Mouse (Mus musculus) cerebellum, adult 2 months (tissue): Measurements from ENCODE around the gene Olfr464.

Experiments used
- CTCF ChIP-seq: fragments of 200-500 bp; IDR thresholded peaks from 2 replicates; pipeline ENCODE4 v1.5.1; 2011; ENCODE audit warnings: low read depth, mild to moderate bottlenecking, control low read depth, low read length, moderate library complexity, borderline replicate concordance; ENCODE audit not compliant: insufficient read depth
- POLR2A ChIP-seq: fragments of 200-500 bp; IDR thresholded peaks from 2 replicates; pipeline ENCODE4 v1.6.1; 2011; ENCODE audit warnings: low read length, control low read depth, borderline replicate concordance; ENCODE audit not compliant: insufficient read depth

GRCm38 (mm10) chr11:87879826-87880225, 40.9 kb downstream of the Olfr464 start:
- TF ChIP-seq CTCF (no peak), POLR2A (no peak)
